Mouse (Mus musculus) forebrain, embryonic 11.5 days (tissue): ENCODE results near the gene Sec22c. TPM values are rescaled to one million over a fixed set of nuclear protein-coding genes. Genes with fewer than 3 reads are reported as not detected.
A peak's percentile ranks its signal among the peaks of the same experiment; 100 is the strongest.

Experiments used
- ATAC-seq: fragments of 200-750 bp; cut with Nextera tagmentation; replicated peaks from 2 replicates; pipeline ENCODE4 v1.8.0; 2017; ENCODE audit warnings: moderate TSS enrichment; ENCODE audit not compliant: low FRiP score
- DNase-seq: peaks from one replicate; pipeline ENCODE4 v3.0.0-alpha.2; 2017; ENCODE audit warnings: low spot score
- H3K27ac ChIP-seq: fragments of 300-500 bp; sonication (generic); 2 replicates; pipeline ENCODE4 v1.5.1; 2014; ENCODE audit warnings: low read depth, low read length
- H3K27me3 ChIP-seq: fragments of 300-500 bp; sonication (generic); 2 replicates; pipeline ENCODE4 v1.6.1; 2014; ENCODE audit warnings: mild to moderate bottlenecking, low read length, mixed read lengths; ENCODE audit not compliant: control insufficient read depth, insufficient read depth
- H3K36me3 ChIP-seq: fragments of 300-500 bp; sonication (generic); 2 replicates; pipeline ENCODE4 v1.6.1; 2014; ENCODE audit warnings: mild to moderate bottlenecking, low read length, moderate library complexity, mixed read lengths; ENCODE audit not compliant: control insufficient read depth, insufficient read depth
- H3K4me1 ChIP-seq: fragments of 300-500 bp; sonication (generic); replicated peaks from 2 replicates; pipeline ENCODE4 v1.6.1; 2014; ENCODE audit warnings: low read length, mixed read lengths; ENCODE audit not compliant: control insufficient read depth, insufficient read depth
- H3K4me2 ChIP-seq: fragments of 300-500 bp; sonication (generic); 2 replicates; pipeline ENCODE4 v1.6.1; 2014; ENCODE audit warnings: low read depth, mild to moderate bottlenecking, low read length, moderate library complexity, mixed read lengths; ENCODE audit not compliant: severe bottlenecking
- H3K4me3 ChIP-seq: fragments of 300-500 bp; sonication (generic); 2 replicates; pipeline ENCODE4 v1.5.1; 2014; ENCODE audit warnings: low read depth, low read length
- H3K9ac ChIP-seq: fragments of 300-500 bp; sonication (generic); 2 replicates; pipeline ENCODE4 v1.6.1; 2014; ENCODE audit warnings: low read length
- H3K9me3 ChIP-seq: fragments of 300-500 bp; sonication (generic); 2 replicates; pipeline ENCODE4 v1.6.1; 2016; ENCODE audit warnings: low read length, mixed read lengths; ENCODE audit not compliant: control insufficient read depth
- WGBS: fragments of 180-500 bp; shearing (Covaris S2); extraction: QIAGEN DNeasy Blood & Tissue Kit; methylation state at CpG from one replicate; pipeline ENCODE4 v1.1.7; 2014; 5-methylcytosine and 5-hydroxymethylcytosine counted together
- polyA plus RNA-seq: library from polyadenylated mRNA; unstranded; fragments of >200 nt; fragmentation: Nextera tagmentation; extraction: Ambion mirVana; gene quantifications from 2 replicates; pipeline ENCODE4 v1.2.1, GENCODE M21; 2014

Gene Sec22c
- polyA plus RNA-seq, 1 experiment from 2014 or later = 17.5 TPM

GRCm38 (mm10) chr9:121718070-121718705 lies 12.9 kb upstream of the Sec22c start:
- no peaks in the 10 kb centered on the region for H3K36me3 ChIP-seq
- H3K27ac ChIP-seq = peak overlapping the region; percentile 78; the same call in 1 of the 2 replicates
- ATAC-seq (peak; percentile 11), DNase-seq (no peak)
- H3K9ac ChIP-seq = peak overlapping the region; percentile 70
- WGBS = 65% methylated on average over 15 of the region's 15 CpGs
- H3K27me3 ChIP-seq = no peaks in the 10 kb centered on the region
- 0 out of 2 replicates have a peak, but pooled peaks cover 2% of the 10 kb centered on the region for H3K4me1 ChIP-seq
- no peaks in the 10 kb centered on the region for H3K9me3 ChIP-seq
- H3K4me3 ChIP-seq = peak overlapping the region; percentile 97
- peak overlapping the region; percentile 66 for H3K4me2 ChIP-seq

- Histone ChIP-seq H3K4me3 (no peak overlapping the region), H3K4me1 (0 out of 2 replicates have a peak, but pooled peaks cover 2% of the 10 kb centered on the region), H3K9me3 (no peaks in the 10 kb centered on the region), H3K27ac (no peak overlapping the region), H3K27me3 (no peaks in the 10 kb centered on the region), H3K4me2 (no peak overlapping the region), H3K9ac (no peak overlapping the region), H3K36me3 (no peaks in the 10 kb centered on the region)
- DNase-seq (no peak), ATAC-seq (no peak)
- WGBS = 95% methylated on average over 2 of the region's 2 CpGs
Measured at GRCm38 (mm10) chr9:121717048-121717447, 11.8 kb upstream of the Sec22c start.

- H3K4me2 ChIP-seq = peak overlapping the region; percentile 76
- peaks cover 5% of the 10 kb centered on the region; the same call in 1 of the 2 replicates for H3K4me1 ChIP-seq
- no peaks in the 10 kb centered on the region for H3K9me3 ChIP-seq
- peak overlapping the region; percentile 19; the same call in 1 of the 2 replicates for H3K27ac ChIP-seq
- H3K4me3 ChIP-seq = peak overlapping the region; percentile 89
- WGBS = 0% methylated on average over 18 of the region's 18 CpGs
- H3K27me3 ChIP-seq = no peaks in the 10 kb centered on the region
- DNase-seq (no peak), ATAC-seq (no peak; the same call in 1 of the 2 replicates)
- peak overlapping the region; percentile 87 for H3K9ac ChIP-seq
- no peaks in the 10 kb centered on the region for H3K36me3 ChIP-seq
Measured at GRCm38 (mm10) chr9:121710584-121710975, 5.3 kb upstream of the Sec22c start.

GRCm38 (mm10) chr9:121709898-121710583 lies 4.8 kb upstream of the Sec22c start, which contains the start of gene Ss18l2:
Gene Ss18l2 (plus strand): TSS chr9:121710329.
- Histone ChIP-seq H3K4me3 (peak within 1 kb of the TSS; percentile 89), H3K27me3 (no peaks in the 10 kb centered on the region), H3K4me1 (peaks cover 9% of the 10 kb centered on the region; the same call in 1 of the 2 replicates), H3K9ac (peak within 1 kb of the TSS; percentile 87), H3K4me2 (peak within 1 kb of the TSS; percentile 76), H3K9me3 (no peaks in the 10 kb centered on the region), H3K27ac (peak within 1 kb of the TSS; percentile 19; the same call in 1 of the 2 replicates), H3K36me3 (no peaks in the 10 kb centered on the region)
- peak; percentile 99 for ATAC-seq
- DNase-seq = peak; percentile 99
- WGBS = 5% methylated on average over 37 of the region's 37 CpGs

- Histone ChIP-seq H3K9me3 (no peaks in the 10 kb centered on the region), H3K4me1 (peaks cover 14% of the 10 kb centered on the region; the same call in 1 of the 2 replicates), H3K36me3 (no peaks in the 10 kb centered on the region), H3K9ac (no peak overlapping the region), H3K4me3 (no peak overlapping the region), H3K4me2 (no peak overlapping the region), H3K27me3 (no peaks in the 10 kb centered on the region), H3K27ac (no peak overlapping the region)
- ATAC-seq = no peak
- WGBS = 66% methylated on average over 7 of the region's 7 CpGs
- no peak for DNase-seq
Measured at GRCm38 (mm10) chr9:121708506-121709486, 3.5 kb upstream of the Sec22c start.

GRCm38 (mm10) chr9:121707801-121708200 lies 2.5 kb upstream of the Sec22c start:
- DNase-seq (no peak), ATAC-seq (no peak)
- 73% methylated on average over 6 of the region's 6 CpGs for WGBS
- Histone ChIP-seq H3K4me3 (no peak overlapping the region), H3K27me3 (no peaks in the 10 kb centered on the region), H3K36me3 (no peaks in the 10 kb centered on the region), H3K9me3 (no peaks in the 10 kb centered on the region), H3K9ac (no peak overlapping the region), H3K4me2 (no peak overlapping the region), H3K27ac (no peak overlapping the region), H3K4me1 (peaks cover 14% of the 10 kb centered on the region; the same call in 1 of the 2 replicates)

GRCm38 (mm10) chr9:121706029-121706675 lies 862 bp upstream of the Sec22c start:
- Histone ChIP-seq H3K27me3 (no peaks in the 10 kb centered on the region), H3K4me1 (peaks cover 14% of the 10 kb centered on the region; the same call in 1 of the 2 replicates), H3K4me3 (no peak overlapping the region), H3K27ac (no peak overlapping the region), H3K36me3 (no peaks in the 10 kb centered on the region), H3K9me3 (no peaks in the 10 kb centered on the region), H3K4me2 (no peak overlapping the region), H3K9ac (no peak overlapping the region)
- 76% methylated on average over 6 of the region's 6 CpGs for WGBS
- DNase-seq = no peak
- no peak for ATAC-seq
